Mouse (Mus musculus) erythroblast, embryonic 14.5 days (primary cell): Measurements from ENCODE around the gene Ifitm1.

ENCODE experiments used
- GATA1 ChIP-seq: IDR thresholded peaks from 2 replicates; pipeline ENCODE4 v1.6.1; 2012; ENCODE audit warnings: low read length, inconsistent platforms, mixed read lengths
- TAL1 ChIP-seq: IDR thresholded peaks from 3 replicates; pipeline ENCODE4 v1.6.1; 2012; ENCODE audit warnings: low read length, inconsistent platforms, mixed read lengths

GRCm38 (mm10) chr7:140944236-140944635 is 22.8 kb upstream of the Ifitm1 start:
- TF ChIP-seq TAL1 (no peak), GATA1 (no peak)
